In genomic region chr3:102715066-102715584, GRCm38 (mm10) we compare ENCODE assay signal across 7 mouse cellular contexts. TPM values are rescaled to one million over a fixed set of nuclear protein-coding genes. Genes with fewer than 3 reads are reported as not detected.
DNase-seq lines count a peak whose midpoint lies in the region; ATAC-seq lines count a peak whose summit lies in the region.

No protein-coding gene starts in this region.

- intact Hi-C loops in gastrocnemius, postnatal 14 days (cut with DNase I; ENCODE audit: low total_unique reads): loop anchor here (2.0 kb wide), 1 partner anchor 90 kb away; no protein-coding TSS in a partner anchor
- intact Hi-C loops in left cerebral cortex, postnatal 4 days (cut with DNase I): loop anchor here (2.0 kb wide), 1 partner anchor 90 kb away; no protein-coding TSS in a partner anchor

- no peaks in the 10 kb centered on the region for H3K27me3 ChIP-seq in intestine, embryonic 15.5 days (replicated peaks)
- no peaks in the 10 kb centered on the region for H3K27me3 ChIP-seq in midbrain, embryonic 11.5 days (ENCODE audit: control insufficient read depth, insufficient read depth, low read length)

- peak overlapping the region; percentile 54 for H3K4me2 ChIP-seq in intestine, embryonic 15.5 days (replicated peaks)
- no peak overlapping the region for H3K4me2 ChIP-seq in midbrain, embryonic 11.5 days

- H3K4me3 ChIP-seq in intestine, embryonic 15.5 days (replicated peaks): no peak overlapping the region; the same call in 1 of the 2 replicates
- H3K4me3 ChIP-seq in midbrain, embryonic 11.5 days (ENCODE audit: low read depth, low read length): no peak overlapping the region

- ATAC-seq in intestine, embryonic 15.5 days: peak; percentile 91
- ATAC-seq in midbrain, embryonic 11.5 days (ENCODE audit: low FRiP score): no peak

- H3K36me3 ChIP-seq in intestine, embryonic 15.5 days: no peaks in the 10 kb centered on the region
- H3K36me3 ChIP-seq in midbrain, embryonic 11.5 days (ENCODE audit: control insufficient read depth, insufficient read depth, low read length): no peaks in the 10 kb centered on the region

- peak; percentile 73 to 75 for DNase-seq in adrenal gland, adult 18-20 months (ENCODE audit: low spot score in 2 of 2)
- DNase-seq in embryo, embryonic 10 days (ENCODE audit: low spot score): peak; percentile 87
- DNase-seq in gastrocnemius, postnatal 14 days: peak; percentile 75
- peak; percentile 79 for DNase-seq in left cerebral cortex, postnatal 4 days
- peak; percentile 93 for DNase-seq in midbrain, embryonic 11.5 days (ENCODE audit: low spot score, missing footprints)
- peak; percentile 74 for DNase-seq in right cerebral cortex, postnatal 4 days

- H3K27ac ChIP-seq in intestine, embryonic 15.5 days: no peak overlapping the region
- H3K27ac ChIP-seq in midbrain, embryonic 11.5 days (ENCODE audit: low read depth, low read length): no peak overlapping the region

- no peak overlapping the region for H3K9ac ChIP-seq in intestine, embryonic 15.5 days
- H3K9ac ChIP-seq in midbrain, embryonic 11.5 days (ENCODE audit: low read length): no peak overlapping the region

- H3K4me1 ChIP-seq in intestine, embryonic 15.5 days (replicated peaks): no peaks in the 10 kb centered on the region
- no peaks in the 10 kb centered on the region for H3K4me1 ChIP-seq in midbrain, embryonic 11.5 days (ENCODE audit: control insufficient read depth, insufficient read depth, low read length)

- 29% methylated on average over 11 of the region's 11 CpGs for WGBS in intestine, embryonic 15.5 days
- WGBS in midbrain, embryonic 11.5 days: 44% methylated on average over 11 of the region's 11 CpGs

- no peaks in the 10 kb centered on the region for H3K9me3 ChIP-seq in intestine, embryonic 15.5 days
- H3K9me3 ChIP-seq in midbrain, embryonic 11.5 days (ENCODE audit: control insufficient read depth, low read length): no peaks in the 10 kb centered on the region

RNA-seq across cellular contexts. Expression of gene Tspan2, which starts 19.2 kb away (rescaled TPM):
- total RNA-seq in adrenal gland, adult 18-20 months (2021): 1 to 10 TPM; 4.8 to 6.9 TPM
- total RNA-seq in gastrocnemius, postnatal 14 days (2021): 10 to 100 TPM; 11.2 to 14.4 TPM
- polyA plus RNA-seq in intestine, embryonic 15.5 days (2015; fragmentation: Nextera tagmentation; extraction: Ambion mirVana): 15.2 and 15.4 TPM in 2 replicates
- total RNA-seq in left cerebral cortex, postnatal 4 days (2021): 10 to 100 TPM; 23.6 to 30.7 TPM
- 10.2 and 10.4 TPM in 2 replicates for polyA plus RNA-seq in midbrain, embryonic 11.5 days (2014; fragmentation: Nextera tagmentation; extraction: Ambion mirVana)
